Mouse (Mus musculus) forebrain, embryonic 11.5 days (tissue): ENCODE measurements around the gene Phf23. TPM values are rescaled to one million over a fixed set of nuclear protein-coding genes. Genes with fewer than 3 reads are reported as not detected.

Experiments used
- ATAC-seq: fragments of 200-750 bp; cut with Nextera tagmentation; replicated peaks from 2 replicates; pipeline ENCODE4 v1.8.0; 2017; ENCODE audit warnings: moderate TSS enrichment; ENCODE audit not compliant: low FRiP score
- DNase-seq: peaks from one replicate; pipeline ENCODE4 v3.0.0-alpha.2; 2017; ENCODE audit warnings: low spot score
- H3K27ac ChIP-seq: fragments of 300-500 bp; sonication (generic); 2 replicates; pipeline ENCODE4 v1.5.1; 2014; ENCODE audit warnings: low read depth, low read length
- H3K27me3 ChIP-seq: fragments of 300-500 bp; sonication (generic); 2 replicates; pipeline ENCODE4 v1.6.1; 2014; ENCODE audit warnings: mild to moderate bottlenecking, low read length, mixed read lengths; ENCODE audit not compliant: control insufficient read depth, insufficient read depth
- H3K36me3 ChIP-seq: fragments of 300-500 bp; sonication (generic); 2 replicates; pipeline ENCODE4 v1.6.1; 2014; ENCODE audit warnings: mild to moderate bottlenecking, low read length, moderate library complexity, mixed read lengths; ENCODE audit not compliant: control insufficient read depth, insufficient read depth
- H3K4me1 ChIP-seq: fragments of 300-500 bp; sonication (generic); replicated peaks from 2 replicates; pipeline ENCODE4 v1.6.1; 2014; ENCODE audit warnings: low read length, mixed read lengths; ENCODE audit not compliant: control insufficient read depth, insufficient read depth
- H3K4me2 ChIP-seq: fragments of 300-500 bp; sonication (generic); 2 replicates; pipeline ENCODE4 v1.6.1; 2014; ENCODE audit warnings: low read depth, mild to moderate bottlenecking, low read length, moderate library complexity, mixed read lengths; ENCODE audit not compliant: severe bottlenecking
- H3K4me3 ChIP-seq: fragments of 300-500 bp; sonication (generic); 2 replicates; pipeline ENCODE4 v1.5.1; 2014; ENCODE audit warnings: low read depth, low read length
- H3K9ac ChIP-seq: fragments of 300-500 bp; sonication (generic); 2 replicates; pipeline ENCODE4 v1.6.1; 2014; ENCODE audit warnings: low read length
- H3K9me3 ChIP-seq: fragments of 300-500 bp; sonication (generic); 2 replicates; pipeline ENCODE4 v1.6.1; 2016; ENCODE audit warnings: low read length, mixed read lengths; ENCODE audit not compliant: control insufficient read depth
- WGBS: fragments of 180-500 bp; shearing (Covaris S2); extraction: QIAGEN DNeasy Blood & Tissue Kit; methylation state at CpG from one replicate; pipeline ENCODE4 v1.1.7; 2014; 5-methylcytosine and 5-hydroxymethylcytosine counted together
- polyA plus RNA-seq: library from polyadenylated mRNA; unstranded; fragments of >200 nt; fragmentation: Nextera tagmentation; extraction: Ambion mirVana; gene quantifications from 2 replicates; pipeline ENCODE4 v1.2.1, GENCODE M21; 2014

Gene Phf23
- polyA plus RNA-seq, 1 experiment from 2014 or later, result 61.4 TPM

DNA sequence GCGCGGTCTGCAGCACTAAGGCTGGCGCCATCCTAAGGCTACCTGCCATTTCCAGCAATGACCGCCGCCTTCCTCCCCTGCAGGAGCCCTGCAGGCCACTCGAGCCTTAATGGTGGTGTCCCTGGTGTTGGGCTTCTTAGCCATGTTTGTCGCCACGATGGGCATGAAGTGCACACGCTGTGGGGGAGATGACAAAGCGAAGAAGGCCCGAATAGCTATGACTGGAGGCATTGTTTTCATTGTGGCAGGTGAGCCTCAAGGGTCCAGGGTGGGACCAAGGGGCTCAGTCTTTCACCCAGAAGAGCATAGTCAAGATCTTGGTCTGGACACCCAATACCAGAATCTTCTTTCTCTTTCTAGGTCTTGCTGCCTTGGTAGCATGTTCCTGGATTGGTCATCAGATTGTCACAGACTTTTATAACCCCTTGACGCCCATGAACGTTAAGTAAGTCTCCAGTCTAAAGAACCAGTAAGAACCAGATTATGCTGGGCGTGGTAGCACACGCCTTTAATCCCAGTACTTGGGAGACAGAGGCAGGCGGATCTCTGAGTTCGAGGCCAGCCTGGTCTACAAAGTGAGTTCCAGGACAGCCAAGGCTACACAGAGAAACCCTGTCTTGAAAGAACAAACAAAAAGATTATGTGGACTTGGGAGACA, 28.6 kb upstream of the Phf23 start:
- Histone ChIP-seq H3K4me3 (peak overlapping the region; percentile 19), H3K9ac (peak overlapping the region; percentile 41), H3K9me3 (no peaks in the 10 kb centered on the region), H3K36me3 (no peaks in the 10 kb centered on the region; the same call in 1 of the 2 replicates), H3K27ac (no peak overlapping the region), H3K27me3 (peaks cover 48% of the 10 kb centered on the region), H3K4me2 (peak overlapping the region; percentile 48), H3K4me1 (peaks cover 9% of the 10 kb centered on the region)
- ATAC-seq (no peak), DNase-seq (no peak)
- 40% methylated on average over 17 of the region's 17 CpGs for WGBS

DNA sequence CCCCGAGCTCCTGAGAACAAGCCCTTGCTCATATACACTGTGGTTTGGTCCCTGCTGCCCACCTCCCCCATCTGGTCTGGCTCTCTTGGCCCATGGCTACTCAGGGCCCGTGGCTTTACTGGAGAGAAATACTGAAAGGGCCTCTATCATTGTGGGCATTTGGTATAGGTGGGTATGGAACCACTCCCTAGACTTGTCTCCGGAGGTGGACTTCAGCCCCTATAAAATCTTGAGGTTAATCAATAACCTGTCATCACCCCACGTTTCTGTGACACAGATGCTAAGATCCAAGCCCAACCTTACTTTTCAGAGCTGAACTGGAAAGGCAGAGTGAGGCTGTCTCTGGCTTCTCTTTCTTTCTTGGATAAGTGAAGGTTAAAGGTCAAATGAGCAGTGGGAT, 26.8 kb upstream of the Phf23 start:
- H3K4me1 ChIP-seq, result peaks cover 9% of the 10 kb centered on the region
- H3K4me3 ChIP-seq, result no peak overlapping the region
- H3K9me3 ChIP-seq, result no peaks in the 10 kb centered on the region
- H3K4me2 ChIP-seq, result no peak overlapping the region
- WGBS, result 88% methylated on average over 4 of the region's 4 CpGs
- H3K27me3 ChIP-seq, result peaks cover 40% of the 10 kb centered on the region
- DNase-seq, result no peak
- H3K27ac ChIP-seq, result no peak overlapping the region
- H3K9ac ChIP-seq, result no peak overlapping the region
- no peaks in the 10 kb centered on the region; the same call in 1 of the 2 replicates for H3K36me3 ChIP-seq
- ATAC-seq, result no peak

DNA sequence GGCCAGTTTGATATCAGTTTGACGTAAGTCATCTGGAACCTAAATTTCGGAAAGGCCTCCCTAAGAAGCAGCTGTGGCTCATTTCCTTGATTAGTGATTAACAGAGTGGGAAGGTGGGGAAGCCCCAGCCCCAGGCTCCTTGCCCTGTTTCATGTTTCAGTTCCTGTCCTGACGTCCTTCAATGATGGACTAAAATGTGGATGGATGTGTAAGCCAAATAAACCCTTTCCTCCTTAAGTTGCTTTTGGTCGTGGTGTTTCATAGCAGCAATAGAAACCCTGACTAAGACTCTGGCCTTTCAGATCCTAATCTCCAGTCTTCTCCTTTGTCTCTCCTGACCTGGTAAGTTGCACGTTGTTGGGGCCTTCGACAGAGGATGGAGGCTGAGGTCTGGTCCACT, 25.4 kb upstream of the Phf23 start:
- no peaks in the 10 kb centered on the region for H3K9me3 ChIP-seq
- 92% methylated on average over 6 of the region's 6 CpGs for WGBS
- DNase-seq, result no peak

DNA sequence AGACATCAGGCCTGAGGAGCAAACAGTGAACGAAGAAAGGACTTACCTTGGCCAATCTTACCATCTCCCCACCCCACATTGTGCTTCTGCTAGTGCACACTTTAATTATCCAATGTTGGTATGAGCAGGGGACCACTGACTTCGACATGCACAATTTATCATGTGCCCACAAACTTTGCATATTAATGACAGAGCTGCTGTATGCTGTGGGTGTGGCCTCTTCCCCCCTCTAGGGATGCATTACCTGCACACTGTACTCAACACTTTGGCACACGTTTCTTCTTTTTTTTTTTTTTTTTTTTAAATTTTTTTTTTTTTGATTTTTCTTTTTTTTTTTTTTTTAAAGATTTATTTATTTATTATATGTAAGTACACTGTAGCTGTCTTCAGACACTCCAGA, 24.8 kb upstream of the Phf23 start:
- no peaks in the 10 kb centered on the region for H3K9me3 ChIP-seq
- H3K27ac ChIP-seq, result no peak overlapping the region
- H3K27me3 ChIP-seq, result peaks cover 22% of the 10 kb centered on the region
- H3K4me2 ChIP-seq, result no peak overlapping the region
- no peak overlapping the region for H3K9ac ChIP-seq
- H3K4me3 ChIP-seq, result no peak overlapping the region
- peaks cover 4% of the 10 kb centered on the region; the same call in 1 of the 2 replicates for H3K36me3 ChIP-seq
- DNase-seq (no peak), ATAC-seq (no peak)
- WGBS, result 89% methylated on average over 3 of the region's 3 CpGs
- peaks cover 7% of the 10 kb centered on the region for H3K4me1 ChIP-seq

More for the DNA sequence above, 25.4 kb upstream of the Phf23 start:
- ATAC-seq, result no peak
- no peak overlapping the region for H3K4me3 ChIP-seq
- H3K27ac ChIP-seq, result no peak overlapping the region
- H3K27me3 ChIP-seq, result peaks cover 27% of the 10 kb centered on the region
- peaks cover 4% of the 10 kb centered on the region; the same call in 1 of the 2 replicates for H3K36me3 ChIP-seq
- no peak overlapping the region for H3K9ac ChIP-seq
- H3K4me2 ChIP-seq, result no peak overlapping the region
- H3K4me1 ChIP-seq, result peaks cover 9% of the 10 kb centered on the region

DNA sequence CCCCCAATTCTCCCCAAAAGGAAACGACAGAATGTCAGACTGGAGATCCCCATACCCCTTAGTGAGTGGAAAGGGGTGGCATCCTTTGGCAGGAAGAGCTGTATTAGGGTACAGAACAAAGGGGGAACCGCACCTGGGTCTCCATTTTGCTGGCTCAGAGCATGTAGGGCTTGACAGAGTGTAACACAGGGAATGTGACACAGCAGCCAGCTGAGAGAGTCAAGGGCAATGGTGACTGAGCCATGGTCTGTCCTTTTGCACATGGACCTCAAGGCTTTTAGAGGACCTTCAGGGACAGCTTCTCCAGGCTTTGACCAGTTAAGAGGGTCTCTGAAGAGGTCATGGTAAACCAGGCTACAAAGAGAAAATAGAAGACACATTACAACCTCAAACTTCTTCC, 20.7 kb upstream of the Phf23 start:
- peaks cover 7% of the 10 kb centered on the region for H3K36me3 ChIP-seq
- no peaks in the 10 kb centered on the region for H3K9me3 ChIP-seq
- ATAC-seq (no peak), DNase-seq (no peak)
- H3K4me3 ChIP-seq, result no peak overlapping the region
- no peak overlapping the region for H3K27ac ChIP-seq
- H3K27me3 ChIP-seq, result no peaks in the 10 kb centered on the region
- 94% methylated on average over 2 of the region's 2 CpGs for WGBS
- no peak overlapping the region for H3K4me2 ChIP-seq
- no peak overlapping the region for H3K9ac ChIP-seq
- H3K4me1 ChIP-seq, result peaks cover 3% of the 10 kb centered on the region; the same call in 1 of the 2 replicates

DNA sequence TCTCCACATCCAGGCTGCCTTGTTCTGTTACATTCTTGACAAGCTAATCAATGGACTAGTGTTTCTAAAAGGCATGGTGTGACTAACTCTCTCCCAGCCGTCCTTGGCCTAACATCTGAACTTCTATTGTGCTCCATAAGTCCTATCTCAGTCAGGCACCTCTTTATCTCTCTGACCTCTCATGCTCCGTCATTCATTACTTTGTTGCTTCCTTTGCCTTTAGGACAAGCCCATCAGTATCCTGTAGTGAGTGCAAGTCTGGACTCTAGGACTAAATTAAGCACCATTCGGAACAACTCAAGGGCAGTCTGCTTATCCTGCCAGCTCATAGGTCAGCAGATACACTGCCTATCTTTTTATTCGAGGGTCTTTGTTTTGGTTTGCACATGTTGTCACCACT, 19.3 kb upstream of the Phf23 start:
- ATAC-seq (no peak), DNase-seq (no peak)
- no peaks in the 10 kb centered on the region for H3K27me3 ChIP-seq
- no peak overlapping the region for H3K9ac ChIP-seq
- peaks cover 3% of the 10 kb centered on the region; the same call in 1 of the 2 replicates for H3K4me1 ChIP-seq
- no peak overlapping the region for H3K4me2 ChIP-seq
- peaks cover 7% of the 10 kb centered on the region for H3K36me3 ChIP-seq
- H3K4me3 ChIP-seq, result no peak overlapping the region
- no peak overlapping the region for H3K27ac ChIP-seq
- no peaks in the 10 kb centered on the region for H3K9me3 ChIP-seq
- WGBS, result 89% methylated on average over 4 of the region's 4 CpGs

DNA sequence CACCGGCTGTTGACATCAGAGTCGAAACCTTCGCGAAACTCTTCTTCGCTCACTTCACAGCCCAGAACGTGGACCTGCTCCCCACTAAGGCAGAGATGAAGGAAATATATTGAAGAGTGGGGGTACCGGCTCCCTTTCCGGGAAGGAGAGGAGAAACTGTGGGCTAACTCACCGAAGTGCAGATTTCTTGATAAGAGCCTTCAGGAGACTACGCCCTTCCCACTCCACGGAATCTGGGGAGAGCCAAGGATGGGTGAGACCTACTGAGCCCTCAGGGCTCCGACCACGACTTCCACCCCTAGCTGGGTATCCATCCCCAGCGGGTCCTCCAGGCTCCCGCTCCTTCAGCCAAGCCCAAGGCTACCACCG, 15.8 kb upstream of the Phf23 start:
- no peak for ATAC-seq
- peaks cover 5% of the 10 kb centered on the region for H3K36me3 ChIP-seq
- no peak for DNase-seq
- H3K9me3 ChIP-seq, result no peaks in the 10 kb centered on the region
- H3K27me3 ChIP-seq, result no peaks in the 10 kb centered on the region
- peak overlapping the region; percentile 99 for H3K27ac ChIP-seq
- WGBS, result 5% methylated on average over 16 of the region's 16 CpGs
- H3K4me2 ChIP-seq, result peak overlapping the region; percentile 93
- peaks cover 16% of the 10 kb centered on the region for H3K4me1 ChIP-seq
- H3K4me3 ChIP-seq, result peak overlapping the region; percentile 89
- peak overlapping the region; percentile 91 for H3K9ac ChIP-seq

DNA sequence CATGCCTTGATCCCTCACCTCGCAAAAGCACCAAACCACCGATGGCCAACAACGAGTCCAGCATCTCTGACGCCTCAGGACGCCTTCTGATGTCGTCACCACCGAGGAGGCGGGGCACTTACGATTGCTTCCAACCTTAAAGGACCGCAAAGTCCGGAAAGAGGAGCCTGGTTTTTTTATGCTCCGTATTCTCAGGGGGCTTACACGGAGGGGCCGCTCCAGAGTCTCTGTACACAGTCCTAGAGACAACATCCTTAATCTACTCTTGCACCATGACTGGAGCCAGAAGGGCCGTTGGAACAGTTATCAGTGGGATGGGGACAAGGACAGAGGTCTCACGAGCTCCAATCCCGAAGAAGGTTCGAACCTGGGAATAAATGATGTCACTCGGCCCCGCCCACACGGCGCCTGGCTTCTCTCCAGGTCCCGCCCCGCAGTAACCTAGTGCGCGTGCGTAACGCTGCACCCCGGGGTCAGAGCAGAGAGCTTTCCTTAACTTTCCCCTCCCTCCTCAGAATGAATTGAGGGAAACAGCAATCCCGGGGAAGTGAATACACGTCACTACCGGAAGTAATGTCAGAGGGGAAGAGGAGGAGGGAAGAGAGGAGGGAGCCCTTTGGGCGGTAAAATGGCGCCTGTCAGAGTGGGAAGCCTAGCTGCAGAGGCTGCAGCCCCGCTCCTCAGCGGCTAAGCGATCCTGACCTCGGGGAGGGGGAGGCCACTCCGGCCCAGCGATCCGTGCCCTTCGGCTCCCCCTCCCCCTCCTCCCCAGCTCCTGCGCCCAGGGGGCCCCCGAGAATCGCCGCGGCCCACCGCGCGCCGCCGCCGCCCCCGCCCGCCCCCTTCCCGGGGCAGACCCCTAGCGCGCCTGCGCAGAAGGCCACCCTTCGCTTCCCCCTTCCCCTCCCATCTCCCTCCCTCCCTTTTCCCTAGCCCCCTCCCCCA, 15.1 kb upstream of the Phf23 start:
- WGBS, result under 1% methylated on average over 50 of the region's 60 CpGs
- ATAC-seq (peak; percentile 93), DNase-seq (peak; percentile 99)
- Histone ChIP-seq H3K27me3 (no peaks in the 10 kb centered on the region), H3K4me1 (peaks cover 16% of the 10 kb centered on the region), H3K36me3 (peaks cover 3% of the 10 kb centered on the region), H3K27ac (peak overlapping the region; percentile 99), H3K4me2 (peak overlapping the region; percentile 93), H3K9me3 (no peaks in the 10 kb centered on the region), H3K9ac (peak overlapping the region; percentile 91), H3K4me3 (peak overlapping the region; percentile 89)
